ENCODE assay signal across 23 mouse cellular contexts in genomic region chr7:29558744-29559143, GRCm38 (mm10). TPM values are rescaled to one million over a fixed set of nuclear protein-coding genes. Genes with fewer than 3 reads are reported as not detected.
DNase-seq lines count a peak whose midpoint lies in the region; ATAC-seq and TF ChIP-seq lines count a peak whose summit lies in the region.
"Had no signal": no experiment of that assay in that cellular context is flagged by ENCODE, and none has a peak within 500 bp of the region (broad histone marks: within the 10 kb centered on the region; RNA-seq: fewer than 3 reads in every experiment).

No protein-coding gene starts in this region.

- no peak overlapping the region for H3K4me3 ChIP-seq in heart, postnatal 0 days (ENCODE audit: low read depth, low read length)
- H3K4me3 ChIP-seq in heart, embryonic 10.5 days, result no peak overlapping the region
- no peak overlapping the region for H3K4me3 ChIP-seq in limb, embryonic 14.5 days (replicated peaks; ENCODE audit: low read length)
- H3K4me3 ChIP-seq in limb, embryonic 10.5 days, result no peak overlapping the region
- H3K4me3 ChIP-seq in forebrain, embryonic 13.5 days, result no peak overlapping the region
- H3K4me3 ChIP-seq: embryonic facial prominence, embryonic 15.5 days; forebrain, embryonic 15.5 days; heart, embryonic 13.5 days; hindbrain, embryonic 13.5 days; left cerebral cortex, adult 2 months; lung, embryonic 15.5 days; megakaryocyte, embryonic 14.5 days; midbrain, embryonic 13.5 days; neural tube, embryonic 12.5 days had no signal

- no peak overlapping the region for H3K9ac ChIP-seq in heart, postnatal 0 days (replicated peaks; ENCODE audit: low read depth, low read length)
- H3K9ac ChIP-seq in limb, embryonic 14.5 days (ENCODE audit: low read depth, low read length, severe bottlenecking), result no peak overlapping the region
- no peak overlapping the region for H3K9ac ChIP-seq in forebrain, embryonic 13.5 days
- H3K9ac ChIP-seq: embryonic facial prominence, embryonic 15.5 days; forebrain, embryonic 15.5 days; heart, embryonic 13.5 days; hindbrain, embryonic 13.5 days; liver, embryonic 14.5 days; lung, embryonic 15.5 days; midbrain, embryonic 13.5 days; neural tube, embryonic 12.5 days had no signal

- ATAC-seq in heart, postnatal 0 days (ENCODE audit: insufficient read depth, low read depth), result no peak
- ATAC-seq in limb, embryonic 14.5 days (ENCODE audit: low FRiP score, low read depth), result no peak
- no peak for ATAC-seq in cerebellum, adult (ENCODE audit: insufficient number of reproducible peaks, low FRiP score, low TSS enrichment)
- ATAC-seq in forebrain, embryonic 13.5 days, result no peak
- ATAC-seq: forebrain, embryonic 15.5 days; inflammation-experienced regulatory T-cells, adult 6 months; midbrain, embryonic 13.5 days had no signal

- 57% methylated on average over 1 of the region's 1 CpGs for WGBS in heart, postnatal 0 days
- 84% methylated on average over 1 of the region's 1 CpGs for WGBS in heart, embryonic 10.5 days
- 52% methylated on average over 1 of the region's 1 CpGs for WGBS in limb, embryonic 14.5 days
- 74% methylated on average over 1 of the region's 1 CpGs for WGBS in limb, embryonic 10.5 days
- 74% methylated on average over 1 of the region's 1 CpGs for WGBS in forebrain, embryonic 13.5 days

- no peaks in the 10 kb centered on the region for H3K4me1 ChIP-seq in heart, postnatal 0 days (ENCODE audit: control insufficient read depth, insufficient read depth)
- no peaks in the 10 kb centered on the region for H3K4me1 ChIP-seq in heart, embryonic 10.5 days
- peaks cover 16% of the 10 kb centered on the region for H3K4me1 ChIP-seq in limb, embryonic 14.5 days (ENCODE audit: control insufficient read depth, insufficient read depth, low read length)
- H3K4me1 ChIP-seq in limb, embryonic 10.5 days, result no peaks in the 10 kb centered on the region
- H3K4me1 ChIP-seq in forebrain, embryonic 13.5 days, result no peaks in the 10 kb centered on the region
- H3K4me1 ChIP-seq: embryonic facial prominence, embryonic 15.5 days; forebrain, embryonic 15.5 days; heart, embryonic 13.5 days; hindbrain, embryonic 13.5 days; lung, embryonic 15.5 days; megakaryocyte, embryonic 14.5 days; midbrain, embryonic 13.5 days; neural tube, embryonic 12.5 days had no signal

- no peak overlapping the region for H3K27ac ChIP-seq in heart, postnatal 0 days (ENCODE audit: low read depth)
- no peak overlapping the region for H3K27ac ChIP-seq in heart, embryonic 10.5 days
- no peak overlapping the region for H3K27ac ChIP-seq in limb, embryonic 14.5 days (replicated peaks; ENCODE audit: low read depth, low read length)
- no peak overlapping the region for H3K27ac ChIP-seq in limb, embryonic 10.5 days
- no peak overlapping the region for H3K27ac ChIP-seq in forebrain, embryonic 13.5 days
- H3K27ac ChIP-seq: embryonic facial prominence, embryonic 15.5 days; forebrain, embryonic 15.5 days; heart, embryonic 13.5 days; hindbrain, embryonic 13.5 days; left cerebral cortex, adult 2 months; liver, embryonic 14.5 days; lung, embryonic 15.5 days; midbrain, embryonic 13.5 days; neural tube, embryonic 12.5 days had no signal

- TF ChIP-seq POLR2A in limb, embryonic 14.5 days (IDR thresholded peaks at IDR 0.05; ENCODE audit: borderline replicate concordance, extremely low read depth, insufficient read depth, insufficient read length), result no peak

- peak; percentile 15; the same call in 1 of the 2 replicates for TF ChIP-seq CTCF in heart, postnatal 0 days (IDR thresholded peaks at IDR 0.05; ENCODE audit: low read depth)

- no peak for DNase-seq in heart, postnatal 0 days (ENCODE audit: low spot score)
- no peak for DNase-seq in heart, embryonic 10.5 days (ENCODE audit: low spot score)
- peak; percentile 51 for DNase-seq in limb, embryonic 14.5 days (ENCODE audit: low spot score)
- no peak for DNase-seq in limb, embryonic 10.5 days (ENCODE audit: low spot score)
- peak; percentile 28 for DNase-seq in A20 (ENCODE audit: low read depth, low spot score)
- peak; percentile 2 for DNase-seq in brain, adult 2 months (ENCODE audit: low read depth, low spot score)
- DNase-seq: adrenal gland, adult 2 months; cerebellum, adult 2 months; gastrocnemius, postnatal 14 days; right cerebral cortex, postnatal 14 days had no signal

- TF ChIP-seq EP300 in heart, postnatal 0 days (IDR thresholded peaks at IDR 0.05; ENCODE audit: low read depth), result no peak

- no peaks in the 10 kb centered on the region for H3K27me3 ChIP-seq in heart, postnatal 0 days (ENCODE audit: control insufficient read depth, insufficient read depth, low read length)
- no peaks in the 10 kb centered on the region for H3K27me3 ChIP-seq in heart, embryonic 10.5 days (ENCODE audit: insufficient read depth, poor library complexity, severe bottlenecking)
- no peaks in the 10 kb centered on the region for H3K27me3 ChIP-seq in limb, embryonic 14.5 days (ENCODE audit: control insufficient read depth, insufficient read depth, low read length)
- no peaks in the 10 kb centered on the region for H3K27me3 ChIP-seq in limb, embryonic 10.5 days (ENCODE audit: low read depth, poor library complexity, severe bottlenecking)
- H3K27me3 ChIP-seq in forebrain, embryonic 13.5 days, result no peaks in the 10 kb centered on the region
- H3K27me3 ChIP-seq: embryonic facial prominence, embryonic 15.5 days; forebrain, embryonic 15.5 days; heart, embryonic 13.5 days; hindbrain, embryonic 13.5 days; lung, embryonic 15.5 days; megakaryocyte, embryonic 14.5 days; midbrain, embryonic 13.5 days; neural tube, embryonic 12.5 days had no signal

- H3K9me3 ChIP-seq in heart, postnatal 0 days (replicated peaks; ENCODE audit: control insufficient read depth, low read length), result no peaks in the 10 kb centered on the region
- no peaks in the 10 kb centered on the region for H3K9me3 ChIP-seq in heart, embryonic 10.5 days
- H3K9me3 ChIP-seq in limb, embryonic 14.5 days (ENCODE audit: control insufficient read depth, low read length), result no peaks in the 10 kb centered on the region
- H3K9me3 ChIP-seq in limb, embryonic 10.5 days (replicated peaks), result no peaks in the 10 kb centered on the region
- H3K9me3 ChIP-seq in forebrain, embryonic 13.5 days (replicated peaks), result no peaks in the 10 kb centered on the region
- H3K9me3 ChIP-seq: embryonic facial prominence, embryonic 15.5 days; forebrain, embryonic 15.5 days; heart, embryonic 13.5 days; hindbrain, embryonic 13.5 days; lung, embryonic 15.5 days; midbrain, embryonic 13.5 days had no signal

- no peaks in the 10 kb centered on the region for H3K36me3 ChIP-seq in heart, postnatal 0 days (replicated peaks; ENCODE audit: control insufficient read depth, insufficient read depth, low read length)
- no peaks in the 10 kb centered on the region for H3K36me3 ChIP-seq in heart, embryonic 10.5 days
- no peaks in the 10 kb centered on the region for H3K36me3 ChIP-seq in limb, embryonic 14.5 days (ENCODE audit: control insufficient read depth, insufficient read depth, low read length)
- no peaks in the 10 kb centered on the region for H3K36me3 ChIP-seq in limb, embryonic 10.5 days
- no peaks in the 10 kb centered on the region for H3K36me3 ChIP-seq in forebrain, embryonic 13.5 days (ENCODE audit: poor library complexity, severe bottlenecking)
- H3K36me3 ChIP-seq: embryonic facial prominence, embryonic 15.5 days; forebrain, embryonic 15.5 days; heart, embryonic 13.5 days; hindbrain, embryonic 13.5 days; lung, embryonic 15.5 days; midbrain, embryonic 13.5 days; neural tube, embryonic 12.5 days had no signal

- H3K4me2 ChIP-seq in heart, postnatal 0 days (ENCODE audit: low read depth, low read length), result no peak overlapping the region
- no peak overlapping the region for H3K4me2 ChIP-seq in limb, embryonic 14.5 days (replicated peaks; ENCODE audit: low read depth, low read length, severe bottlenecking)
- no peak overlapping the region for H3K4me2 ChIP-seq in forebrain, embryonic 13.5 days
- H3K4me2 ChIP-seq: embryonic facial prominence, embryonic 15.5 days; forebrain, embryonic 15.5 days; heart, embryonic 13.5 days; hindbrain, embryonic 13.5 days; lung, embryonic 15.5 days; midbrain, embryonic 13.5 days; neural tube, embryonic 12.5 days had no signal

RNA-seq across cellular contexts. Expression of gene Sipa1l3, which starts 40.3 kb away (rescaled TPM):
- total RNA-seq in heart, postnatal 0 days (2014; rRNA removed; ENCODE audit: low replicate concordance), result 16.2 and 18.0 TPM in 2 replicates
- polyA plus RNA-seq in heart, postnatal 0 days (2015; fragmentation: Nextera tagmentation; extraction: Ambion mirVana), result 1.4 and 1.7 TPM in 2 replicates
- 4.5 and 10.4 TPM in 2 replicates for polyA plus RNA-seq in heart, embryonic 10.5 days (2016; fragmentation: Nextera tagmentation; extraction: Ambion mirVana)
- polyA plus RNA-seq in limb, embryonic 14.5 days (2012; rRNA removed), result 39.0 and 46.1 TPM in 2 replicates
- 16.2 TPM in 2 replicates for polyA plus RNA-seq in limb, embryonic 14.5 days (2014; fragmentation: Nextera tagmentation; extraction: Ambion mirVana)
- polyA plus RNA-seq in limb, embryonic 10.5 days (2016; fragmentation: Nextera tagmentation; extraction: Ambion mirVana), result 12.6 and 13.4 TPM in 2 replicates
- 9.1 and 15.4 TPM in 2 replicates for polyA plus RNA-seq in forebrain, embryonic 13.5 days (2015; fragmentation: Nextera tagmentation; extraction: Ambion mirVana)

Comparison
In these comparisons a context has a peak if more than half of its experiments do, and no peak if none do; other contexts are left out.
1. DNase-seq: peak in limb, embryonic 14.5 days (single experiment), A20 (single experiment) and brain, adult 2 months (single experiment); none in heart, postnatal 0 days (single experiment), heart, embryonic 10.5 days (single experiment) and limb, embryonic 10.5 days (single experiment).